Mouse (Mus musculus) layer of hippocampus, adult 18-20 months (tissue): Measurements from ENCODE around the gene Slc6a6. TPM values are rescaled to one million over a fixed set of nuclear protein-coding genes. Genes with fewer than 3 reads are reported as not detected.

ENCODE experiments used
- DNase-seq, 2 experiments: peaks; one replicate each; pipeline ENCODE4 v3.0.0; 2022; ENCODE audit warnings: low spot score in 2 of 2
- total RNA-seq, 2 experiments: library from RNA; stranded (reverse); gene quantifications; 2 replicates each; pipeline ENCODE4 v1.2.3; 2021

Slc6a6 gene
- total RNA-seq, 2 experiments from 2014 or later, result 115 to 116 TPM

GRCm38 (mm10) chr6:91773951-91774350 lies 90.1 kb downstream of the Slc6a6 start:
- DNase-seq, result no peak

- DNase-seq, result peak in 1 of 2 experiments; percentile 59
Observed at GRCm38 (mm10) chr6:91776543-91776942, 92.7 kb downstream of the Slc6a6 start.

GRCm38 (mm10) chr6:91779206-91779605 lies 95.4 kb downstream of the Slc6a6 start:
- no peak for DNase-seq

- no peak for DNase-seq
Observed at GRCm38 (mm10) chr6:91785018-91785417, 101.2 kb downstream of the Slc6a6 start.

GRCm38 (mm10) chr6:91788311-91788798 lies 104.5 kb downstream of the Slc6a6 start:
- DNase-seq, result no peak

- no peak for DNase-seq
Observed at GRCm38 (mm10) chr6:91795640-91796039, 111.8 kb downstream of the Slc6a6 start.

GRCm38 (mm10) chr6:91796064-91796463 lies 112.2 kb downstream of the Slc6a6 start:
- peak in 1 of 2 experiments; percentile 5 for DNase-seq

- DNase-seq, result no peak
Observed at GRCm38 (mm10) chr6:91796736-91797135, 112.9 kb downstream of the Slc6a6 start.

GRCm38 (mm10) chr6:91798496-91798895 lies 114.6 kb downstream of the Slc6a6 start:
- DNase-seq, result peak; percentile 10 to 49

- no peak for DNase-seq
Observed at GRCm38 (mm10) chr6:91804177-91804576, 120.3 kb downstream of the Slc6a6 start.

GRCm38 (mm10) chr6:91807169-91807568 lies 123.3 kb downstream of the Slc6a6 start:
- DNase-seq, result peak; percentile 14 to 20

GRCm38 (mm10) chr6:91808022-91808421 lies 124.2 kb downstream of the Slc6a6 start:
- no peak for DNase-seq

Other genes starting within 250 kb of the Slc6a6 start
- 10 to 100 TPM; 19.9 to 21.6 TPM for gene Chchd4, start 210.5 kb upstream of the Slc6a6 start, total RNA-seq
- gene Tmem43, start 210.3 kb upstream of the Slc6a6 start, total RNA-seq, result 10 to 100 TPM; 25.9 to 27.4 TPM
- gene Xpc, start 168.2 kb upstream of the Slc6a6 start, total RNA-seq, result 10 to 100 TPM; 11.8 to 14.6 TPM
- 10 to 100 TPM; 32.6 to 40.6 TPM for gene Lsm3, start 168.1 kb upstream of the Slc6a6 start, total RNA-seq
- 1 to 10 TPM; 7.0 to 8.6 TPM for gene Grip2, start 143.2 kb downstream of the Slc6a6 start, total RNA-seq
- gene Ccdc174, start 194.0 kb downstream of the Slc6a6 start, total RNA-seq, result 10 to 100 TPM; 21.4 to 22.5 TPM
- gene 4930590J08Rik, start 218.8 kb downstream of the Slc6a6 start, total RNA-seq, result 1 to 10 TPM; 1.7 TPM